Mouse (Mus musculus) heart, embryonic 12.5 days (tissue): Measurements from ENCODE around the gene Col4a2. TPM values are rescaled to one million over a fixed set of nuclear protein-coding genes. Genes with fewer than 3 reads are reported as not detected.

ENCODE experiments used
- ATAC-seq: fragments of 200-750 bp; cut with Nextera tagmentation; 2 replicates; pipeline ENCODE4 v1.8.0; 2017; ENCODE audit warnings: moderate TSS enrichment, moderate library complexity; ENCODE audit not compliant: insufficient number of reproducible peaks, low FRiP score
- H3K27ac ChIP-seq: fragments of 300-500 bp; sonication (generic); 2 replicates; pipeline ENCODE4 v1.5.1; 2016; ENCODE audit warnings: mild to moderate bottlenecking, moderate library complexity; ENCODE audit not compliant: poor library complexity, severe bottlenecking
- H3K27me3 ChIP-seq: fragments of 300-500 bp; sonication (generic); replicated peaks from 2 replicates; pipeline ENCODE4 v1.6.1; 2016; ENCODE audit warnings: mild to moderate bottlenecking, moderate library complexity
- H3K36me3 ChIP-seq: fragments of 300-500 bp; sonication (generic); 2 replicates; pipeline ENCODE4 v1.6.1; 2016; ENCODE audit warnings: mild to moderate bottlenecking, moderate library complexity
- H3K4me1 ChIP-seq: fragments of 300-500 bp; sonication (generic); replicated peaks from 2 replicates; pipeline ENCODE4 v1.6.1; 2016; ENCODE audit warnings: mild to moderate bottlenecking
- H3K4me2 ChIP-seq: fragments of 300-500 bp; sonication (generic); 2 replicates; pipeline ENCODE4 v1.6.1; 2016; ENCODE audit warnings: mild to moderate bottlenecking, moderate library complexity
- H3K4me3 ChIP-seq: fragments of 300-500 bp; sonication (generic); 2 replicates; pipeline ENCODE4 v1.5.1; 2016; ENCODE audit warnings: mild to moderate bottlenecking
- H3K9ac ChIP-seq: fragments of 300-500 bp; sonication (generic); 2 replicates; pipeline ENCODE4 v1.6.1; 2016; ENCODE audit warnings: mild to moderate bottlenecking, moderate library complexity
- H3K9me3 ChIP-seq: fragments of 300-500 bp; sonication (generic); replicated peaks from 2 replicates; pipeline ENCODE4 v1.6.1; 2016; ENCODE audit warnings: mild to moderate bottlenecking, moderate library complexity
- WGBS: fragments of 180-500 bp; shearing (Covaris S2); methylation state at CpG from one replicate; pipeline ENCODE4 v1.1.7; 2016; 5-methylcytosine and 5-hydroxymethylcytosine counted together
- polyA plus RNA-seq: library from polyadenylated mRNA; unstranded; fragments of >200 nt; fragmentation: Nextera tagmentation; extraction: Ambion mirVana; gene quantifications from 2 replicates; pipeline ENCODE4 v1.2.1, GENCODE M21; 2016

The Col4a2 gene
- polyA plus RNA-seq, 1 experiment from 2014 or later = 117 TPM

- no peak overlapping the region for H3K4me3 ChIP-seq
- ATAC-seq = no peak
- no peaks in the 10 kb centered on the region for H3K9me3 ChIP-seq
- no peak overlapping the region for H3K9ac ChIP-seq
- H3K36me3 ChIP-seq = no peaks in the 10 kb centered on the region
- H3K27me3 ChIP-seq = no peaks in the 10 kb centered on the region
- H3K4me2 ChIP-seq = no peak overlapping the region
- WGBS = 63% methylated on average over 9 of the region's 9 CpGs
- peaks cover 68% of the 10 kb centered on the region for H3K4me1 ChIP-seq
- H3K27ac ChIP-seq = no peak overlapping the region; the same call in 1 of the 2 replicates
These were observed 72.8 kb downstream of the Col4a2 start for GRCm38 (mm10) chr8:11385272-11385905.

GRCm38 (mm10) chr8:11387282-11387681 is 74.7 kb downstream of the Col4a2 start:
- no peak for ATAC-seq
- peak overlapping the region; percentile 5 for H3K27ac ChIP-seq
- peaks cover 8% of the 10 kb centered on the region for H3K36me3 ChIP-seq
- no peak overlapping the region for H3K4me3 ChIP-seq
- peaks cover 49% of the 10 kb centered on the region for H3K4me1 ChIP-seq
- H3K4me2 ChIP-seq = no peak overlapping the region
- WGBS = 60% methylated on average over 4 of the region's 4 CpGs
- H3K27me3 ChIP-seq = no peaks in the 10 kb centered on the region
- peaks cover 10% of the 10 kb centered on the region; the same call in 1 of the 2 replicates for H3K9me3 ChIP-seq
- no peak overlapping the region for H3K9ac ChIP-seq

- 76% methylated on average over 11 of the region's 11 CpGs for WGBS
- Histone ChIP-seq H3K4me2 (no peak overlapping the region), H3K36me3 (peaks cover 8% of the 10 kb centered on the region), H3K9me3 (peaks cover 12% of the 10 kb centered on the region; the same call in 1 of the 2 replicates), H3K4me1 (peaks cover 55% of the 10 kb centered on the region), H3K27ac (no peak overlapping the region; the same call in 1 of the 2 replicates), H3K27me3 (no peaks in the 10 kb centered on the region), H3K4me3 (no peak overlapping the region), H3K9ac (no peak overlapping the region)
- no peak for ATAC-seq
These were observed 76.9 kb downstream of the Col4a2 start for GRCm38 (mm10) chr8:11389275-11390050.

- 7% methylated on average over 1 of the region's 1 CpGs for WGBS
- no peak for ATAC-seq
- H3K4me3 ChIP-seq = no peak overlapping the region
- peaks cover 8% of the 10 kb centered on the region for H3K36me3 ChIP-seq
- peak overlapping the region; percentile 84 for H3K27ac ChIP-seq
- H3K9me3 ChIP-seq = peaks cover 12% of the 10 kb centered on the region; the same call in 1 of the 2 replicates
- H3K4me1 ChIP-seq = peaks cover 60% of the 10 kb centered on the region
- no peak overlapping the region for H3K9ac ChIP-seq
- H3K27me3 ChIP-seq = no peaks in the 10 kb centered on the region
- no peak overlapping the region for H3K4me2 ChIP-seq
These were observed 80.1 kb downstream of the Col4a2 start for GRCm38 (mm10) chr8:11392739-11393138.

GRCm38 (mm10) chr8:11393161-11393560 is 80.6 kb downstream of the Col4a2 start:
- H3K27ac ChIP-seq = peak overlapping the region; percentile 84
- peaks cover 58% of the 10 kb centered on the region for H3K4me1 ChIP-seq
- H3K9ac ChIP-seq = no peak overlapping the region
- H3K36me3 ChIP-seq = peaks cover 8% of the 10 kb centered on the region
- H3K27me3 ChIP-seq = no peaks in the 10 kb centered on the region
- peaks cover 12% of the 10 kb centered on the region; the same call in 1 of the 2 replicates for H3K9me3 ChIP-seq
- WGBS = 18% methylated on average over 7 of the region's 7 CpGs
- no peak overlapping the region for H3K4me3 ChIP-seq
- H3K4me2 ChIP-seq = 0 out of 2 replicates have a peak overlapping the region, but pooled peaks have one; percentile 9
- ATAC-seq = peak; percentile 33; the same call in 1 of the 2 replicates

GRCm38 (mm10) chr8:11393607-11394006 is 81.0 kb downstream of the Col4a2 start:
- H3K9ac ChIP-seq = no peak overlapping the region; the same call in 1 of the 2 replicates
- no peaks in the 10 kb centered on the region for H3K27me3 ChIP-seq
- H3K9me3 ChIP-seq = peaks cover 12% of the 10 kb centered on the region; the same call in 1 of the 2 replicates
- peak overlapping the region; percentile 9; the same call in 1 of the 2 replicates for H3K4me2 ChIP-seq
- peak overlapping the region; percentile 84 for H3K27ac ChIP-seq
- WGBS = 7% methylated on average over 8 of the region's 8 CpGs
- ATAC-seq = no peak
- peaks cover 8% of the 10 kb centered on the region for H3K36me3 ChIP-seq
- H3K4me3 ChIP-seq = no peak overlapping the region
- H3K4me1 ChIP-seq = peaks cover 56% of the 10 kb centered on the region

- WGBS = 36% methylated on average over 9 of the region's 9 CpGs
- H3K9me3 ChIP-seq = peaks cover 12% of the 10 kb centered on the region; the same call in 1 of the 2 replicates
- peak overlapping the region; percentile 84; the same call in 1 of the 2 replicates for H3K27ac ChIP-seq
- no peak for ATAC-seq
- no peak overlapping the region for H3K4me3 ChIP-seq
- no peaks in the 10 kb centered on the region for H3K27me3 ChIP-seq
- no peak overlapping the region for H3K4me2 ChIP-seq
- H3K4me1 ChIP-seq = peaks cover 54% of the 10 kb centered on the region
- H3K9ac ChIP-seq = no peak overlapping the region
- peaks cover 8% of the 10 kb centered on the region for H3K36me3 ChIP-seq
These were observed 82.2 kb downstream of the Col4a2 start for GRCm38 (mm10) chr8:11394773-11395172.

GRCm38 (mm10) chr8:11395601-11396000 is 83.0 kb downstream of the Col4a2 start:
- Histone ChIP-seq H3K4me1 (peaks cover 61% of the 10 kb centered on the region), H3K27ac (peak overlapping the region; percentile 20; the same call in 1 of the 2 replicates), H3K4me2 (no peak overlapping the region), H3K36me3 (peaks cover 8% of the 10 kb centered on the region), H3K9me3 (peaks cover 12% of the 10 kb centered on the region; the same call in 1 of the 2 replicates), H3K27me3 (no peaks in the 10 kb centered on the region), H3K9ac (no peak overlapping the region), H3K4me3 (no peak overlapping the region)
- ATAC-seq = no peak
- WGBS = 70% methylated on average over 10 of the region's 10 CpGs

- H3K9me3 ChIP-seq = peaks cover 12% of the 10 kb centered on the region; the same call in 1 of the 2 replicates
- no peak overlapping the region for H3K9ac ChIP-seq
- H3K4me3 ChIP-seq = no peak overlapping the region
- H3K4me2 ChIP-seq = no peak overlapping the region
- WGBS = 42% methylated on average over 7 of the region's 7 CpGs
- no peaks in the 10 kb centered on the region for H3K27me3 ChIP-seq
- H3K27ac ChIP-seq = 0 out of 2 replicates have a peak overlapping the region, but pooled peaks have one; percentile 20
- H3K4me1 ChIP-seq = peaks cover 64% of the 10 kb centered on the region
- H3K36me3 ChIP-seq = peaks cover 11% of the 10 kb centered on the region
- ATAC-seq = no peak
These were observed 83.5 kb downstream of the Col4a2 start for GRCm38 (mm10) chr8:11396111-11396510.

GRCm38 (mm10) chr8:11397126-11397525 is 84.5 kb downstream of the Col4a2 start:
- Histone ChIP-seq H3K27ac (no peak overlapping the region), H3K4me2 (no peak overlapping the region), H3K9ac (no peak overlapping the region), H3K4me1 (peaks cover 70% of the 10 kb centered on the region), H3K4me3 (no peak overlapping the region), H3K27me3 (no peaks in the 10 kb centered on the region), H3K36me3 (peaks cover 12% of the 10 kb centered on the region), H3K9me3 (peaks cover 3% of the 10 kb centered on the region; the same call in 1 of the 2 replicates)
- no peak for ATAC-seq
- WGBS = 73% methylated on average over 9 of the region's 9 CpGs

- Histone ChIP-seq H3K36me3 (peaks cover 37% of the 10 kb centered on the region), H3K4me1 (peaks cover 47% of the 10 kb centered on the region), H3K27me3 (no peaks in the 10 kb centered on the region), H3K27ac (peak overlapping the region; percentile 61), H3K9me3 (no peaks in the 10 kb centered on the region), H3K4me2 (no peak overlapping the region), H3K4me3 (no peak overlapping the region), H3K9ac (no peak overlapping the region)
- WGBS = 49% methylated on average over 8 of the region's 8 CpGs
- no peak for ATAC-seq
These were observed 87.1 kb downstream of the Col4a2 start for GRCm38 (mm10) chr8:11399706-11400105.
